Mouse (Mus musculus) brain, embryonic 14.5 days (tissue): ENCODE measurements around the gene Exosc10.

Experiments
- CTCF ChIP-seq: fragments of 200-500 bp; IDR thresholded peaks from 2 replicates; pipeline ENCODE4 v1.5.1; 2012; ENCODE audit warnings: inconsistent platforms, mild to moderate bottlenecking, moderate library complexity, borderline replicate concordance; ENCODE audit not compliant: insufficient read depth, insufficient read length; ENCODE audit errors: extremely low read depth
- POLR2A ChIP-seq: fragments of 200-500 bp; IDR thresholded peaks from 2 replicates; pipeline ENCODE4 v1.6.1; 2012; ENCODE audit warnings: mild to moderate bottlenecking, inconsistent platforms, borderline replicate concordance; ENCODE audit not compliant: poor library complexity, insufficient read depth, insufficient read length, severe bottlenecking; ENCODE audit errors: extremely low read depth

DNA sequence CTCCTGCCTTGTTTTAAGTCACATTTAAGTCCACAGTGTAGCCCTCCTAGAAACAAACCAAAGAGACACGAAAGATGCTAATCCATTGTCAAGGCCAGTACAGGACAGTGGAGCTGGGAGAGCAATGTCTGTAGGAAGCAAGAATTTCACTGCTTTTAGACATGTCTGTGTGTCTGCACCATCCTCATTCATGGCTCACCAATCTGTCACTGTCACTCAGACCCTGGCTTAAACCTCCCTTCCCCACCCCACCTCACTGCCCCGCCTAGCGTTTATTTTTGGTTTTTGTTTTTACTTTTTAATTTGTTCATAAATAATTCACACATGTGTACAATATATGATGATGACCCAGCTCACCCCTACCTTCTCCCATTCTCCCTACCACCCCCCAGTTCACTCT lies 25.7 kb upstream of the Exosc10 start:
- TF ChIP-seq CTCF = no peak
- no peak for TF ChIP-seq POLR2A
